Mouse (Mus musculus) neural tube, embryonic 15.5 days (tissue): ENCODE measurements around the gene Arel1. TPM values are rescaled to one million over a fixed set of nuclear protein-coding genes. Genes with fewer than 3 reads are reported as not detected.
A peak's percentile ranks its signal among the peaks of the same experiment; 100 is the strongest.

Source experiments
- ATAC-seq: fragments of 200-750 bp; cut with Nextera tagmentation; 2 replicates; pipeline ENCODE4 v1.8.0; 2017; ENCODE audit warnings: mild to moderate bottlenecking, moderate TSS enrichment, moderate library complexity; ENCODE audit not compliant: low FRiP score
- H3K27ac ChIP-seq: fragments of 300-500 bp; sonication (generic); replicated peaks from 2 replicates; pipeline ENCODE4 v1.5.1; 2015; ENCODE audit warnings: mild to moderate bottlenecking, inconsistent platforms
- H3K27me3 ChIP-seq: fragments of 300-500 bp; sonication (generic); replicated peaks from 2 replicates; pipeline ENCODE4 v1.6.1; 2015; ENCODE audit warnings: inconsistent platforms
- H3K36me3 ChIP-seq: fragments of 300-500 bp; sonication (generic); 2 replicates; pipeline ENCODE4 v1.6.1; 2015; ENCODE audit warnings: inconsistent platforms
- H3K4me1 ChIP-seq: fragments of 300-500 bp; sonication (generic); 2 replicates; pipeline ENCODE4 v1.6.1; 2015; ENCODE audit warnings: inconsistent platforms
- H3K4me2 ChIP-seq: fragments of 300-500 bp; sonication (generic); 2 replicates; pipeline ENCODE4 v1.6.1; 2015; ENCODE audit warnings: inconsistent platforms, mild to moderate bottlenecking, moderate library complexity
- H3K4me3 ChIP-seq: fragments of 300-500 bp; sonication (generic); replicated peaks from 2 replicates; pipeline ENCODE4 v1.5.1; 2015; ENCODE audit warnings: mild to moderate bottlenecking, inconsistent platforms
- H3K9ac ChIP-seq: fragments of 300-500 bp; sonication (generic); replicated peaks from 2 replicates; pipeline ENCODE4 v1.6.1; 2015; ENCODE audit warnings: mild to moderate bottlenecking, inconsistent platforms
- H3K9me3 ChIP-seq: fragments of 300-500 bp; sonication (generic); replicated peaks from 2 replicates; pipeline ENCODE4 v1.6.1; 2016; ENCODE audit warnings: inconsistent platforms
- WGBS: fragments of 180-500 bp; shearing (Covaris S2); methylation state at CpG from one replicate; pipeline ENCODE4 v1.1.7; 2015; ENCODE audit warnings: mixed read lengths; 5-methylcytosine and 5-hydroxymethylcytosine counted together
- polyA plus RNA-seq: library from polyadenylated mRNA; unstranded; fragments of >200 nt; fragmentation: Nextera tagmentation; extraction: Ambion mirVana; gene quantifications from 2 replicates; pipeline ENCODE4 v1.2.1, GENCODE M21; 2015

Gene Arel1
- polyA plus RNA-seq, 1 experiment from 2014 or later = 29.6 TPM

GRCm38 (mm10) chr12:84921881-84922419 lies 48.8 kb downstream of the Arel1 start:
- Histone ChIP-seq H3K4me2 (no peak overlapping the region), H3K9me3 (no peaks in the 10 kb centered on the region), H3K4me3 (no peak overlapping the region), H3K27me3 (no peaks in the 10 kb centered on the region), H3K36me3 (peaks cover 85% of the 10 kb centered on the region), H3K9ac (no peak overlapping the region), H3K4me1 (no peaks in the 10 kb centered on the region), H3K27ac (no peak overlapping the region)
- no peak for ATAC-seq
- WGBS = 30% methylated on average over 8 of the region's 8 CpGs

GRCm38 (mm10) chr12:84918809-84919208 lies 51.9 kb downstream of the Arel1 start:
- Histone ChIP-seq H3K27me3 (no peaks in the 10 kb centered on the region), H3K4me2 (no peak overlapping the region), H3K9me3 (no peaks in the 10 kb centered on the region), H3K4me1 (no peaks in the 10 kb centered on the region), H3K9ac (no peak overlapping the region), H3K4me3 (no peak overlapping the region), H3K27ac (no peak overlapping the region), H3K36me3 (peaks cover 72% of the 10 kb centered on the region)
- 87% methylated on average over 6 of the region's 6 CpGs for WGBS
- ATAC-seq = no peak

- no peak for ATAC-seq
- 78% methylated on average over 3 of the region's 3 CpGs for WGBS
- H3K4me1 ChIP-seq = no peaks in the 10 kb centered on the region
- no peak overlapping the region for H3K27ac ChIP-seq
- H3K36me3 ChIP-seq = peaks cover 66% of the 10 kb centered on the region
- H3K9me3 ChIP-seq = no peaks in the 10 kb centered on the region
- no peak overlapping the region for H3K4me2 ChIP-seq
- no peak overlapping the region for H3K9ac ChIP-seq
- H3K27me3 ChIP-seq = no peaks in the 10 kb centered on the region
- H3K4me3 ChIP-seq = no peak overlapping the region
Measured at GRCm38 (mm10) chr12:84917799-84918198, 52.9 kb downstream of the Arel1 start.

- no peaks in the 10 kb centered on the region for H3K9me3 ChIP-seq
- H3K9ac ChIP-seq = no peak overlapping the region
- no peak overlapping the region for H3K4me3 ChIP-seq
- no peak overlapping the region for H3K27ac ChIP-seq
- H3K4me2 ChIP-seq = no peak overlapping the region
- ATAC-seq = no peak
- H3K27me3 ChIP-seq = no peaks in the 10 kb centered on the region
- peaks cover 40% of the 10 kb centered on the region for H3K36me3 ChIP-seq
- H3K4me1 ChIP-seq = peaks cover 6% of the 10 kb centered on the region; the same call in 1 of the 2 replicates
- WGBS = 88% methylated on average over 5 of the region's 5 CpGs
Measured at GRCm38 (mm10) chr12:84914959-84915358, 55.7 kb downstream of the Arel1 start.

GRCm38 (mm10) chr12:84912652-84913104 lies 58.0 kb downstream of the Arel1 start:
- Histone ChIP-seq H3K36me3 (peaks cover 20% of the 10 kb centered on the region; the same call in 1 of the 2 replicates), H3K9ac (no peak overlapping the region), H3K27ac (no peak overlapping the region), H3K4me1 (peaks cover 9% of the 10 kb centered on the region), H3K9me3 (no peaks in the 10 kb centered on the region), H3K27me3 (no peaks in the 10 kb centered on the region), H3K4me3 (no peak overlapping the region), H3K4me2 (no peak overlapping the region)
- 81% methylated on average over 4 of the region's 4 CpGs for WGBS
- ATAC-seq = peak; percentile 81

GRCm38 (mm10) chr12:84911640-84912039 lies 59.1 kb downstream of the Arel1 start:
- ATAC-seq = no peak
- Histone ChIP-seq H3K4me1 (peaks cover 15% of the 10 kb centered on the region), H3K27me3 (no peaks in the 10 kb centered on the region), H3K27ac (no peak overlapping the region), H3K4me3 (no peak overlapping the region), H3K9me3 (no peaks in the 10 kb centered on the region), H3K9ac (no peak overlapping the region), H3K36me3 (peaks cover 13% of the 10 kb centered on the region; the same call in 1 of the 2 replicates), H3K4me2 (no peak overlapping the region)
- WGBS = 47% methylated on average over 2 of the region's 2 CpGs

GRCm38 (mm10) chr12:84910066-84910465 lies 60.6 kb downstream of the Arel1 start:
- Histone ChIP-seq H3K27me3 (no peaks in the 10 kb centered on the region), H3K4me3 (no peak overlapping the region), H3K36me3 (no peaks in the 10 kb centered on the region), H3K9me3 (no peaks in the 10 kb centered on the region), H3K4me1 (peaks cover 15% of the 10 kb centered on the region), H3K9ac (no peak overlapping the region), H3K4me2 (no peak overlapping the region), H3K27ac (no peak overlapping the region)
- ATAC-seq = no peak
- WGBS = 95% methylated on average over 4 of the region's 4 CpGs

GRCm38 (mm10) chr12:84907627-84908480 lies 62.8 kb downstream of the Arel1 start:
- Histone ChIP-seq H3K4me3 (no peak overlapping the region), H3K4me2 (no peak overlapping the region), H3K36me3 (no peaks in the 10 kb centered on the region), H3K9me3 (no peaks in the 10 kb centered on the region), H3K27ac (peak overlapping the region; percentile 28), H3K27me3 (no peaks in the 10 kb centered on the region), H3K9ac (no peak overlapping the region), H3K4me1 (peaks cover 15% of the 10 kb centered on the region)
- WGBS = 70% methylated on average over 10 of the region's 10 CpGs
- ATAC-seq = peak; percentile 17; the same call in 1 of the 2 replicates

GRCm38 (mm10) chr12:84907024-84907626 lies 63.6 kb downstream of the Arel1 start:
- Histone ChIP-seq H3K4me3 (no peak overlapping the region), H3K36me3 (no peaks in the 10 kb centered on the region), H3K27ac (peak overlapping the region; percentile 28), H3K4me1 (peaks cover 11% of the 10 kb centered on the region), H3K4me2 (no peak overlapping the region), H3K9me3 (no peaks in the 10 kb centered on the region), H3K27me3 (no peaks in the 10 kb centered on the region), H3K9ac (no peak overlapping the region)
- WGBS = 73% methylated on average over 12 of the region's 12 CpGs
- ATAC-seq = no peak; the same call in 1 of the 2 replicates

GRCm38 (mm10) chr12:84904399-84904798 lies 66.3 kb downstream of the Arel1 start:
- Histone ChIP-seq H3K4me2 (no peak overlapping the region), H3K9me3 (no peaks in the 10 kb centered on the region), H3K36me3 (no peaks in the 10 kb centered on the region), H3K4me1 (peaks cover 9% of the 10 kb centered on the region), H3K4me3 (no peak overlapping the region), H3K27me3 (no peaks in the 10 kb centered on the region), H3K9ac (no peak overlapping the region), H3K27ac (no peak overlapping the region)
- WGBS = 79% methylated on average over 7 of the region's 7 CpGs
- ATAC-seq = no peak

GRCm38 (mm10) chr12:84900317-84900716 lies 70.4 kb downstream of the Arel1 start:
- Histone ChIP-seq H3K36me3 (no peaks in the 10 kb centered on the region), H3K27me3 (no peaks in the 10 kb centered on the region), H3K4me3 (no peak overlapping the region), H3K9ac (no peak overlapping the region), H3K9me3 (no peaks in the 10 kb centered on the region), H3K27ac (no peak overlapping the region), H3K4me2 (no peak overlapping the region), H3K4me1 (no peaks in the 10 kb centered on the region)
- ATAC-seq = no peak
- 79% methylated on average over 7 of the region's 7 CpGs for WGBS

- H3K4me2 ChIP-seq = no peak overlapping the region
- ATAC-seq = no peak
- no peak overlapping the region for H3K4me3 ChIP-seq
- H3K27ac ChIP-seq = no peak overlapping the region
- no peak overlapping the region for H3K9ac ChIP-seq
- WGBS = 80% methylated on average over 5 of the region's 5 CpGs
- H3K27me3 ChIP-seq = no peaks in the 10 kb centered on the region
- 0 out of 2 replicates have a peak, but pooled peaks cover 3% of the 10 kb centered on the region for H3K4me1 ChIP-seq
- H3K9me3 ChIP-seq = no peaks in the 10 kb centered on the region
- H3K36me3 ChIP-seq = no peaks in the 10 kb centered on the region
Measured at GRCm38 (mm10) chr12:84897322-84897721, 73.4 kb downstream of the Arel1 start.
